1 mouse cellular context compared by ENCODE assay signal in the genomic region with DNA sequence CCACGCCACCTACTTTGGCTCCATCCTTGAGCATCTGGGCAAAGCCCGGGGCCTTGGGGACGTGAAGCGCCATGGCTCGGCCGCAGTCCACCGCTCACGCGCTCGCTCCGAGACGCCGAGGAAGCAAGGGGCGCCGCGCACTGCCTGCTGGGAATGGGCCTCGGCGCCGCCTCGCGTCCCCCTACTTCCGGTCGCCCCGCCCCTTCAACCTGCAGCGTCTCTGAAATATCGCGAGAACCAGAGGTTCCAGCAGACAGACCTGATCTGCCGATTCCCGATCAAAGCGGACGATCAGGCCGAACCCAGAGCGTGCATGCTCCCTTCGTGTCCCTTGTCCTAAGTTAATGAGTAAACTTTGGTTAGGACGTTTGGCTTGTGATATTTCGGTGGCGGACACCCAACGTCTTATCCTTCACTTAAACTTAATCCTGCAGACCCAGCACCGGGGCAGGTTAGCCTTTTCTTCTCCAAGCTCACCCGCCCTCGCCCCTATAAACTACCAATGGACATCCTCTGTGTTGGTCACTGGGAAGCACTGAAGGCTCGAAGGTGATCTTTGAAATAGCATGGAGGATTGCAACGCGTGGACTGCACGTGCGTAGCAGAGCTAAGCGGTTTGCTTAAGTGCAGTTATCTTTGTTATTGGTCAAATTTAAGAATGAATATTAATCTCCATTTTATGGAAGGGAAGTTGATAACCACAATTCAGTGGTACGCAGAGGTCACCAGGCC.
TF ChIP-seq lines count a peak whose summit lies in the region.

A gene (minus strand): TSS at position 158 of the 732 bp plus-strand sequence.

TF ChIP-seq in MEL, 35 proteins besides CTCF, POLR2A, EP300 and RAD21 (continued from another document):
- TF ChIP-seq KAT2A (conservative IDR thresholded peaks at IDR 0.05; ENCODE audit: low read depth, low read length): peak; percentile 88
- no peak for TF ChIP-seq GABPA (IDR thresholded peaks at IDR 0.05; ENCODE audit: low read depth, low read length)
- peak; percentile 93 for TF ChIP-seq ELF1 (IDR thresholded peaks at IDR 0.05; ENCODE audit: low read depth, low read length)
- peak; percentile 57; the same call in 1 of the 2 replicates for TF ChIP-seq MAZ (IDR thresholded peaks at IDR 0.05; ENCODE audit: low read depth, low read length)
- TF ChIP-seq UBTF (IDR thresholded peaks at IDR 0.05; ENCODE audit: borderline replicate concordance, insufficient read depth, low read depth, low read length): no peak
- peak; percentile 53; the same call in 1 of the 2 replicates for TF ChIP-seq GATA1 (IDR thresholded peaks at IDR 0.05; ENCODE audit: low read depth, low read length)
- no peak; the same call in 1 of the 2 replicates for TF ChIP-seq POLR2AphosphoS5 (IDR thresholded peaks at IDR 0.05; ENCODE audit: borderline replicate concordance, low read depth, low read length)
- TF ChIP-seq HCFC1 (IDR thresholded peaks at IDR 0.05; ENCODE audit: low read depth, low read length): peak; percentile 97
- peak; percentile 98 for TF ChIP-seq NELFE (IDR thresholded peaks at IDR 0.05; ENCODE audit: low read depth, low read length)
- TF ChIP-seq MYC (IDR thresholded peaks at IDR 0.05; ENCODE audit: low read depth, low read length): peak; percentile 96
- TF ChIP-seq MAX (IDR thresholded peaks at IDR 0.05; ENCODE audit: low read length): peak; percentile 87
- TF ChIP-seq BHLHE40 (IDR thresholded peaks at IDR 0.05; ENCODE audit: borderline replicate concordance, low read depth, low read length): peak; percentile 87
